Mouse (Mus musculus): Measurements from ENCODE around the gene Cntn6. TPM values are rescaled to one million over a fixed set of nuclear protein-coding genes. Genes with fewer than 3 reads are reported as not detected.

Cntn6 gene
- polyA plus RNA-seq, 1 experiment from 2014 or later: 0.51 TPM

DNA sequence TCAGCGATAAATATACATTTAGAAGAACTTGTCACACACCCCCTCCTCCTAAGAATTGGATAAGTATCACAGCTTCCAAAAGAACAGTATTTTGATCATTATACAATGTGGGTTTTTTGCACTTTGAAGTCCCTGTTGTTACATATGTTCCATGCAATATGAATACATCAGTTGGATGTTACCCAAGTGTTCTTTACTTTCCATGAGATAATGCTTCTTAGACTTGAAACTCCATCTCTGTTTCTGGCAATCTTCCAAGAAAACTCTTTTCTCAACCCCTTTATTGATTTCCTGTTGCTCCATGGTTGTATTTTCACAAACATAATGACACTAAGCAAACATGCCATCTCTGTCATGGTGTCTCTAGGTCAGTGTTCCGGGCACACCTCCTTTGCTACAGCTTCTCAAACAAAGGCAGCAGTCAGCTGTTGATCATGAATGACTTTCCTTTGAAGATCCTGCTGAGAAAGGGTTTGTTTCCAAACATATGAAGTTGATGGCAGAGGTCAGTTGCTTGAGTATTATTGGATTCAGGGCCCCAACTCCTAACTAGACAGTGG lies 108.3 kb downstream of the Cntn6 start:
- WGBS: 73% methylated on average over 2 of the region's 2 CpGs
- H3K4me1 ChIP-seq (ENCODE audit: control insufficient read depth, insufficient read depth, low read length): no peaks in the 10 kb centered on the region
- H3K4me2 ChIP-seq (ENCODE audit: low read depth, low read length): no peak overlapping the region
- H3K9ac ChIP-seq (ENCODE audit: low read depth, low read length): no peak overlapping the region
- no peak for ATAC-seq
- no peak overlapping the region for H3K4me3 ChIP-seq (ENCODE audit: low read length)
- H3K9me3 ChIP-seq (ENCODE audit: control insufficient read depth, low read length): no peaks in the 10 kb centered on the region
- H3K36me3 ChIP-seq (ENCODE audit: control insufficient read depth, insufficient read depth, low read length): no peaks in the 10 kb centered on the region
- H3K27ac ChIP-seq (ENCODE audit: low read length): no peak overlapping the region
- H3K27me3 ChIP-seq (replicated peaks; ENCODE audit: control insufficient read depth, insufficient read depth, low read length): no peaks in the 10 kb centered on the region

DNA sequence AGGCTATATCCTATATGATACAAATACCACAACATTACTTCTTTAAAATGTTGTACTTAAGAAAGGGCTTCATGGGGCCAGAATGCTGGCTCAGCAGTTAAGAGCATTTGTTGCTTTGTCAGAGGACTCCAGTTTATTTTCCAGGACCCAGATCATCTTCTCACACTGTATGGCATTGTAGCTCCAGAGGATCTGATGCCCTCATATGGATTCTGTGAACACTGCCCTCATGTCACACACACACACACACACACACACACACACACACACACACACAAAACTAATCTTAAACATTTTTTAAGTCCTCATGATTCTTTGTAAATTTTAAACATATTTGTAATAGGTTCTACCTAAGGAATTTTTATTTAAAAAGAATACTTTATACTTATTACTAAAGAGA lies 110.3 kb downstream of the Cntn6 start:
- no peaks in the 10 kb centered on the region for H3K9me3 ChIP-seq (ENCODE audit: control insufficient read depth, low read length)
- ATAC-seq: no peak
- H3K9ac ChIP-seq (ENCODE audit: low read depth, low read length): no peak overlapping the region
- no peak overlapping the region for H3K4me3 ChIP-seq (ENCODE audit: low read length)
- H3K27ac ChIP-seq (ENCODE audit: low read length): no peak overlapping the region
- H3K36me3 ChIP-seq (ENCODE audit: control insufficient read depth, insufficient read depth, low read length): no peaks in the 10 kb centered on the region
- H3K4me1 ChIP-seq (ENCODE audit: control insufficient read depth, insufficient read depth, low read length): no peaks in the 10 kb centered on the region
- no peaks in the 10 kb centered on the region for H3K27me3 ChIP-seq (replicated peaks; ENCODE audit: control insufficient read depth, insufficient read depth, low read length)
- H3K4me2 ChIP-seq (ENCODE audit: low read depth, low read length): no peak overlapping the region

DNA sequence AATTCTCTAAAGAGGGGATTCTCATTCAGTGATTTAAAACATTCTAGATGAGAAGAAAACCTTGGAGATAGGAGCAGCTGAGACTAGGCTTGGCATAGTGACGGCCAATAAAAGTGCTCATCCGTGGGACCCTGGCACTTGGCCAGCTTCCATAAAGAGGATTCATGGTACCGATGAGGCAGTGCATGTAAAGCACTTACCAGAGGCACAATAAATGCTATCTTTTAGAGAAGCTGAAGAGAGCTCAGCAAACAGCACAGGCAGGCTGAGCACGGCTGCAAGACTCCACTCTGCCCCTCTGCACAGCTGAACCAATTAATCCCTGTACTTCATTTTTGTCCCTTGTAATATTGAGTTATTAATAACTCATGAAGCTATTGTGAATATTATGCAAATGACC lies 110.8 kb downstream of the Cntn6 start:
- Histone ChIP-seq H3K4me3 (ENCODE audit: low read length) (no peak overlapping the region), H3K4me1 (ENCODE audit: control insufficient read depth, insufficient read depth, low read length) (no peaks in the 10 kb centered on the region), H3K36me3 (ENCODE audit: control insufficient read depth, insufficient read depth, low read length) (no peaks in the 10 kb centered on the region), H3K27me3 (replicated peaks; ENCODE audit: control insufficient read depth, insufficient read depth, low read length) (no peaks in the 10 kb centered on the region), H3K27ac (ENCODE audit: low read length) (no peak overlapping the region), H3K4me2 (ENCODE audit: low read depth, low read length) (no peak overlapping the region), H3K9me3 (ENCODE audit: control insufficient read depth, low read length) (no peaks in the 10 kb centered on the region), H3K9ac (ENCODE audit: low read depth, low read length) (no peak overlapping the region)
- 36% methylated on average over 4 of the region's 4 CpGs for WGBS
- no peak; the same call in 1 of the 2 replicates for ATAC-seq

DNA sequence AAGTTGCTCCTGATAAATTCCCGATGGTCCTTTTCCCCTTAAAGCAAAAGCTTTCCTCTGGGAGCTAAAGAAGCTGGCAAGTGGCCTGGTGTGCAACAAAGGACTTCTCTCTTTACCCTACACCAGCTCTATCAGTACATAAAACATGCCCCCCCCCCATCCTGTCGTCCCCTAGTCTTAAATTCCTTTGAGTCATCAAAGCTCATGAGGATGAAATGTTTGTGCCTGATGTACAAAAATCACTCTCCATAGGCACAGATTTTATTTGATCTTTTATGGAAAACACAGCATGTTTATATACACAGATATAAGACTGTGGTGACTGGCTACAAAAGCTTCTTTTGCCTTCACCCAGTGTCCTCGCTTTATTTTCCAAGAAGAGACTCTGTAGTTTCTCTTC lies 112.6 kb downstream of the Cntn6 start:
- no peak overlapping the region for H3K27ac ChIP-seq (ENCODE audit: low read length)
- WGBS: 53% methylated on average over 3 of the region's 3 CpGs
- H3K27me3 ChIP-seq (replicated peaks; ENCODE audit: control insufficient read depth, insufficient read depth, low read length): no peaks in the 10 kb centered on the region
- H3K4me3 ChIP-seq (ENCODE audit: low read length): no peak overlapping the region
- ATAC-seq: no peak
- H3K9ac ChIP-seq (ENCODE audit: low read depth, low read length): no peak overlapping the region
- H3K4me2 ChIP-seq (ENCODE audit: low read depth, low read length): no peak overlapping the region
- no peaks in the 10 kb centered on the region for H3K36me3 ChIP-seq (ENCODE audit: control insufficient read depth, insufficient read depth, low read length)
- no peaks in the 10 kb centered on the region for H3K4me1 ChIP-seq (ENCODE audit: control insufficient read depth, insufficient read depth, low read length)
- H3K9me3 ChIP-seq (ENCODE audit: control insufficient read depth, low read length): no peaks in the 10 kb centered on the region

DNA sequence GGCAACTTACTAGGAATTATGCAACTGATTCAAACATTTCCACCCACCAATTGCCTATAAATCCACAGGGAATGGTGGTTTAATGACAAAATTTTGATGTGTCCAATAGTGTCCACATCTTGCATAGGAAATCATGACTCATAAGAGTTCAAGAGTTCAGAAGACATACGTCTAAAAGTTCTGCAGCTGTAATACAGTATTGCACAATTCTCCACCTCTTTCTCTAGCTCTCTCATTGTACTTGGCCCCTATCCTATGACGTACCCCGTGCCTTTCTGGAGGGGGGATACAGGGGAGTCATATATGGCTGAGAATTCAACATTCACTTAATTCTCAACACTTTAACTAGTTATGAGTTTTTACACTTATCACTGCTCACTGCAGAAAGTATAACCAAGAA lies 160.9 kb downstream of the Cntn6 start:
- no peak for ATAC-seq
- H3K27ac ChIP-seq (ENCODE audit: low read length): no peak overlapping the region
- 71% methylated on average over 3 of the region's 3 CpGs for WGBS
- no peaks in the 10 kb centered on the region for H3K9me3 ChIP-seq (ENCODE audit: control insufficient read depth, low read length)
- no peak overlapping the region for H3K4me3 ChIP-seq (ENCODE audit: low read length)
- no peak overlapping the region for H3K4me2 ChIP-seq (ENCODE audit: low read depth, low read length)
- H3K9ac ChIP-seq (ENCODE audit: low read depth, low read length): no peak overlapping the region
- no peaks in the 10 kb centered on the region for H3K36me3 ChIP-seq (ENCODE audit: control insufficient read depth, insufficient read depth, low read length)
- H3K4me1 ChIP-seq (ENCODE audit: control insufficient read depth, insufficient read depth, low read length): no peaks in the 10 kb centered on the region
- no peaks in the 10 kb centered on the region for H3K27me3 ChIP-seq (replicated peaks; ENCODE audit: control insufficient read depth, insufficient read depth, low read length)

DNA sequence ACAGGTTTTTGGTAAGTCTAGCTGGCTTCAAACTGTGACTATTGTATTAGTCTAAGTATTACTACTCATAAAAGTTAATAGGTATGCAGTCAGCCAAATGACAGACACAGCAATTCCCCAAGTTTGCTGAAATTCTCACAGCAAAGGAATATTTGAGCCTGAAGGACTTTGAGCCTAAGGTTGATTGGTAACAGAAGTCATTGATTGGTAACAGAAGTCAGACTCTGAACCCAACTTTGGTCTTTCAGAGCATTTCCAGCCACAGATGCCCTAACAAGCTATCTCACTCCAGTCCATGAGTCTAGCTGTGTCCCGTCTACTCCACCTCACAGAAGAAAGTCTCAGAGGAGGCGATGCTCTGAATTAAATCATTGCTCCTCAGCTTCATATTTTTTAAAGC lies 176.1 kb downstream of the Cntn6 start:
- no peaks in the 10 kb centered on the region for H3K36me3 ChIP-seq (ENCODE audit: control insufficient read depth, insufficient read depth, low read length)
- no peak overlapping the region for H3K27ac ChIP-seq (ENCODE audit: low read length)
- H3K9ac ChIP-seq (ENCODE audit: low read depth, low read length): no peak overlapping the region
- WGBS: 77% methylated on average over 2 of the region's 2 CpGs
- no peak overlapping the region for H3K4me2 ChIP-seq (ENCODE audit: low read depth, low read length)
- no peaks in the 10 kb centered on the region for H3K27me3 ChIP-seq (replicated peaks; ENCODE audit: control insufficient read depth, insufficient read depth, low read length)
- no peak overlapping the region for H3K4me3 ChIP-seq (ENCODE audit: low read length)
- no peaks in the 10 kb centered on the region for H3K9me3 ChIP-seq (ENCODE audit: control insufficient read depth, low read length)
- ATAC-seq: no peak
- H3K4me1 ChIP-seq (ENCODE audit: control insufficient read depth, insufficient read depth, low read length): no peaks in the 10 kb centered on the region

DNA sequence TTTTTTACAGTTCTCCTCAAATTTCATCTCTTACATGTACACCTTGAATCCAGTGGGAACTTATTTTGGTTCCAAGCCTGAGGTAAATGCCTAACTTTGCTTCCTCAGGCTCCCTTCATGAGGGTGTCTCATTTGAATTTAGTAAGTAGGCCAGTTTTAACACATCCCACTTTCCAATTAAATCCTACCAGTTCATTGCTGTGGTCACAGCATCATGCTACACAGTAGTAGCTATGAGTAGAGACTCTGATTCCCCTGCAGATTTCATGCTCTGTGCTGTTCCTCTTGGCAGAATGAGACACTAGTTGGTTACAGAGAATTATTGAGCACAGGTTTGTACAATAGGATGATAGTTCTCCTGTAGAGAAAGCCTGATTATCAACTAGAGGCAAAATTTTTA lies 181.7 kb downstream of the Cntn6 start:
- H3K27ac ChIP-seq (ENCODE audit: low read length): no peak overlapping the region
- no peak overlapping the region for H3K4me3 ChIP-seq (ENCODE audit: low read length)
- no peak overlapping the region for H3K4me2 ChIP-seq (ENCODE audit: low read depth, low read length)
- no peaks in the 10 kb centered on the region for H3K9me3 ChIP-seq (ENCODE audit: control insufficient read depth, low read length)
- no peaks in the 10 kb centered on the region for H3K4me1 ChIP-seq (ENCODE audit: control insufficient read depth, insufficient read depth, low read length)
- H3K27me3 ChIP-seq (replicated peaks; ENCODE audit: control insufficient read depth, insufficient read depth, low read length): no peaks in the 10 kb centered on the region
- no peak for ATAC-seq
- H3K9ac ChIP-seq (ENCODE audit: low read depth, low read length): no peak overlapping the region
- no peaks in the 10 kb centered on the region for H3K36me3 ChIP-seq (ENCODE audit: control insufficient read depth, insufficient read depth, low read length)

DNA sequence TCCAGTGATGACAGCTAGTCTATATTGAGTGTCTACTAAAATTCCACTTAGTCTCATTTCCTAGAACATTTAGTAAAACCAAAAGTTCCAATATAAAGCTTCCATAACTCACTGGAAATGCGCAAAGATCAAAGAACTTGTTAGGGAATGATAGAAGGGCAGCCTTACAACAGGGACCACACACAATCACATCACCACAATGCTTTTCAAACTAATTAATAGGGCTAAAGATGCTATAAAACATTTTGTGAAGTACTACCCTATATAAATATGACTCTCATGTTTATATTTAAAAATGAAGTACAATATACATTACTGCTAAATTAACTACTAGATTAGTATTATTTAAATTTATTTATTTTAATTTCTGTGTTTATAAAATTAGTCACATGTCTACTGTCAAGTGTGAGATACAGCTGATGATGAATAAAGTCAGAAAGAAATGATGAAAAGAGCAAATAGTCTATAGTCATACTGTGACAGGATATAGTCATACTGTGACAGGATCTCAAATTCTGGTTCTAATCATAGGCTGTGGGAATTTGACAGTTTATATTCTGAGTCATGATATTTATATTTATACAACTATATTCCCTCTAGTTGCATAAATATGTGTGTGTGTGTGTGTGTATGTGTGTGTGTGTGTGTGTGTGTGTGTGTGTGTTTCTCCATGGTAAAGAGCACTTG lies 187.4 kb downstream of the Cntn6 start:
- no peak overlapping the region for H3K4me2 ChIP-seq (ENCODE audit: low read depth, low read length)
- no peaks in the 10 kb centered on the region for H3K4me1 ChIP-seq (ENCODE audit: control insufficient read depth, insufficient read depth, low read length)
- H3K9ac ChIP-seq (ENCODE audit: low read depth, low read length): no peak overlapping the region
- H3K4me3 ChIP-seq (ENCODE audit: low read length): no peak overlapping the region
- H3K27me3 ChIP-seq (replicated peaks; ENCODE audit: control insufficient read depth, insufficient read depth, low read length): no peaks in the 10 kb centered on the region
- H3K27ac ChIP-seq (ENCODE audit: low read length): no peak overlapping the region
- no peaks in the 10 kb centered on the region for H3K9me3 ChIP-seq (ENCODE audit: control insufficient read depth, low read length)
- WGBS: 86% methylated on average over 1 of the region's 1 CpGs
- ATAC-seq: no peak
- H3K36me3 ChIP-seq (ENCODE audit: control insufficient read depth, insufficient read depth, low read length): no peaks in the 10 kb centered on the region

DNA sequence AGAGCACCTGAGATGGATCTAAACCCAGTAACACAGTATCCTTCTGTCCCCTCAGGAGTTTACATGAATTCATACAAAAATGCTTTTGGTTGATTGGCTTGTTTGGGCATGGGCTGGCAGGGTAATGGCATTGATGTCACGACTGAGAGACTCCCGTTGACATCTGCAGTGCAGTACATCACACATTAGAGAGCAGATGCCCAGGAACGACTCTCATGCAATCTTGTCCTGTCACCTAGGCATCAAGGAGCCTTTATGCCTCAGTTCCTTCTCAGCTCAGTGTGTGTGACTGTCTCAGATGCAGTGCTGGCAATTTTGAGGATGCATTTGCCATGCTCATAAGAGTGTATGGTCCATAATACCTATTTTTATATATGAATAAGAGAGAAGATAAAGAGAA lies 195.4 kb downstream of the Cntn6 start:
- Histone ChIP-seq H3K4me1 (ENCODE audit: control insufficient read depth, insufficient read depth, low read length) (no peaks in the 10 kb centered on the region), H3K4me3 (ENCODE audit: low read length) (no peak overlapping the region), H3K27me3 (replicated peaks; ENCODE audit: control insufficient read depth, insufficient read depth, low read length) (no peaks in the 10 kb centered on the region), H3K9ac (ENCODE audit: low read depth, low read length) (no peak overlapping the region), H3K9me3 (ENCODE audit: control insufficient read depth, low read length) (no peaks in the 10 kb centered on the region), H3K4me2 (ENCODE audit: low read depth, low read length) (no peak overlapping the region), H3K27ac (ENCODE audit: low read length) (no peak overlapping the region), H3K36me3 (ENCODE audit: control insufficient read depth, insufficient read depth, low read length) (no peaks in the 10 kb centered on the region)
- WGBS: 82% methylated on average over 3 of the region's 3 CpGs
- ATAC-seq: no peak
